Mouse (Mus musculus): ENCODE measurements around the gene Spop.

- 0 out of 2 replicates have a peak, but pooled peaks have one; percentile 36 for TF ChIP-seq POLR2A (IDR thresholded peaks at IDR 0.05; ENCODE audit: extremely low read depth, insufficient read depth, low read length)
- peak; percentile 97 for TF ChIP-seq CTCF (IDR thresholded peaks at IDR 0.05; ENCODE audit: low read depth, low read length)
Observed at GRCm38 (mm10) chr11:95384319-95384972, 29.4 kb upstream of the Spop start, which contains the start of gene Slc35b1.

Measured in liver, adult 2 months (tissue).